Mouse (Mus musculus) MEL (cell line): ENCODE data around the gene Eef1a1. TPM values are rescaled to one million over a fixed set of nuclear protein-coding genes. Genes with fewer than 3 reads are reported as not detected.
A peak's percentile ranks its signal among the peaks of the same experiment; 100 is the strongest.
"Not testable (repeated sequence)": the region's sequence is repeated elsewhere in the genome, so short reads cannot be mapped to it uniquely, and the experiment has no call there.

Experiments used
- DNase-seq: peaks from one replicate; pipeline ENCODE4 v3.0.0; 2011; ENCODE audit warnings: low read depth, low spot score
- H3K27ac ChIP-seq: 2 replicates; pipeline ENCODE4 v1.5.1; 2012; ENCODE audit warnings: low read depth, mild to moderate bottlenecking, control low read depth, low read length, moderate library complexity; ENCODE audit not compliant: control insufficient read depth
- H3K27me3 ChIP-seq, 2 experiments: fragments of 150-350 bp in 1 of 2; sonication (generic) in 1 of 2; 2 replicates each; pipeline ENCODE4 v1.6.1; 2012; ENCODE audit warnings: low read length in 2 of 2, mild to moderate bottlenecking in 2 of 2, improper control_type of control experiment in 1 of 2, moderate library complexity in 1 of 2; ENCODE audit not compliant: insufficient read depth in 2 of 2, control insufficient read depth in 1 of 2
- H3K36me3 ChIP-seq, 2 experiments: 2 replicates each; pipeline ENCODE4 v1.6.1; 2012 to 2014; ENCODE audit warnings: low read length in 2 of 2, improper control_type of control experiment in 1 of 2, inconsistent platforms in 1 of 2, mild to moderate bottlenecking in 1 of 2; ENCODE audit not compliant: insufficient read depth in 2 of 2, control insufficient read depth in 1 of 2
- H3K4me1 ChIP-seq, 2 experiments: fragments of 150-350 bp in 1 of 2; sonication (generic) in 1 of 2; 2 replicates each; pipeline ENCODE4 v1.6.1; 2012; ENCODE audit warnings: low read length in 2 of 2, improper control_type of control experiment in 1 of 2, mild to moderate bottlenecking in 1 of 2; ENCODE audit not compliant: insufficient read depth in 2 of 2, control insufficient read depth in 1 of 2
- H3K4me3 ChIP-seq, 2 experiments: fragments of 150-350 bp in 1 of 2; sonication (generic) in 1 of 2; 2 replicates each; pipeline ENCODE4 v1.5.1; 2012; ENCODE audit warnings: low read depth in 2 of 2, low read length in 2 of 2, mild to moderate bottlenecking in 2 of 2, moderate library complexity in 2 of 2, control low read depth in 1 of 2, improper control_type of control experiment in 1 of 2; ENCODE audit not compliant: control insufficient read depth in 1 of 2, insufficient read depth in 1 of 2
- H3K79me2 ChIP-seq: 2 replicates; pipeline ENCODE4 v1.6.1; 2012; ENCODE audit warnings: mild to moderate bottlenecking, low read length, moderate library complexity; ENCODE audit not compliant: control insufficient read depth, poor library complexity, insufficient read depth
- H3K9ac ChIP-seq: 2 replicates; pipeline ENCODE4 v1.6.1; 2012; ENCODE audit warnings: low read depth, mild to moderate bottlenecking, control low read depth, low read length, moderate library complexity; ENCODE audit not compliant: control insufficient read depth, poor library complexity, severe bottlenecking
- H3K9me3 ChIP-seq: fragments of 150-350 bp; sonication (generic); replicated peaks from 2 replicates; pipeline ENCODE4 v1.6.1; 2012; ENCODE audit warnings: mild to moderate bottlenecking, low read length, improper control_type of control experiment, moderate library complexity; ENCODE audit not compliant: insufficient read depth
- BHLHE40 ChIP-seq: IDR thresholded peaks from 2 replicates; pipeline ENCODE4 v1.6.1; 2012; ENCODE audit warnings: low read depth, mild to moderate bottlenecking, inconsistent platforms, low read length, improper control_type of control experiment, borderline replicate concordance
- CHD1 ChIP-seq: IDR thresholded peaks from 2 replicates; pipeline ENCODE4 v1.6.1; 2012; ENCODE audit warnings: low read depth, mild to moderate bottlenecking, inconsistent platforms, low read length, improper control_type of control experiment
- CHD2 ChIP-seq: IDR thresholded peaks from 2 replicates; pipeline ENCODE4 v1.6.1; 2011; ENCODE audit warnings: low read length, improper control_type of control experiment
- CTCF ChIP-seq, 3 experiments: IDR thresholded peaks in 2 of 3; conservative IDR thresholded peaks in 1 of 3; 2 replicates each; pipeline ENCODE4 v1.5.1; 2011 to 2012; ENCODE audit warnings: low read length in 3 of 3, low read depth in 2 of 3, mild to moderate bottlenecking in 2 of 3, improper control_type of control experiment in 1 of 3, inconsistent platforms in 1 of 3, mixed read lengths in 1 of 3, moderate library complexity in 1 of 3; ENCODE audit not compliant: control insufficient read depth in 1 of 3, insufficient read depth in 1 of 3, poor library complexity in 1 of 3, severe bottlenecking in 1 of 3
- E2F4 ChIP-seq: IDR thresholded peaks from 2 replicates; pipeline ENCODE4 v1.6.1; 2011; ENCODE audit warnings: low read depth, low read length, improper control_type of control experiment, borderline replicate concordance
- ELF1 ChIP-seq: IDR thresholded peaks from 2 replicates; pipeline ENCODE4 v1.6.1; 2014; ENCODE audit warnings: low read depth, mild to moderate bottlenecking, inconsistent platforms, low read length, improper control_type of control experiment, moderate library complexity
- EP300 ChIP-seq, 2 experiments: IDR thresholded peaks; 2 replicates each; pipeline ENCODE4 v1.6.1; 2011; ENCODE audit warnings: improper control_type of control experiment in 2 of 2, low read length in 2 of 2, low read depth in 1 of 2, mild to moderate bottlenecking in 1 of 2
- ETS1 ChIP-seq: IDR thresholded peaks from 2 replicates; pipeline ENCODE4 v1.6.1; 2012; ENCODE audit warnings: low read depth, mild to moderate bottlenecking, inconsistent platforms, low read length, improper control_type of control experiment, moderate library complexity
- GABPA ChIP-seq: IDR thresholded peaks from 2 replicates; pipeline ENCODE4 v1.6.1; 2012; ENCODE audit warnings: low read depth, mild to moderate bottlenecking, inconsistent platforms, low read length, improper control_type of control experiment, moderate library complexity
- GATA1 ChIP-seq: IDR thresholded peaks from 2 replicates; pipeline ENCODE4 v1.6.1; 2011; ENCODE audit warnings: low read depth, low read length, improper control_type of control experiment
- HCFC1 ChIP-seq: IDR thresholded peaks from 2 replicates; pipeline ENCODE4 v1.6.1; 2012; ENCODE audit warnings: low read depth, mild to moderate bottlenecking, inconsistent platforms, low read length, improper control_type of control experiment, moderate library complexity
- MYB ChIP-seq: IDR thresholded peaks from 2 replicates; pipeline ENCODE4 v1.6.1; 2011; ENCODE audit warnings: mild to moderate bottlenecking, low read depth, low read length, improper control_type of control experiment
- MYC ChIP-seq: IDR thresholded peaks from 2 replicates; pipeline ENCODE4 v1.6.1; 2011; ENCODE audit warnings: low read depth, mild to moderate bottlenecking, low read length, improper control_type of control experiment, moderate library complexity
- POLR2A ChIP-seq, 2 experiments: IDR thresholded peaks; 2 replicates each; pipeline ENCODE4 v1.6.1; 2011 to 2012; ENCODE audit warnings: low read length in 2 of 2, mild to moderate bottlenecking in 2 of 2, control low read depth in 1 of 2, improper control_type of control experiment in 1 of 2, low read depth in 1 of 2, moderate library complexity in 1 of 2; ENCODE audit not compliant: control insufficient read depth in 1 of 2, insufficient read depth in 1 of 2, poor library complexity in 1 of 2
- RAD21 ChIP-seq: IDR thresholded peaks from 2 replicates; pipeline ENCODE4 v1.6.1; 2011; ENCODE audit warnings: mild to moderate bottlenecking, low read depth, low read length, improper control_type of control experiment
- SIN3A ChIP-seq: IDR thresholded peaks from 2 replicates; pipeline ENCODE4 v1.6.1; 2012; ENCODE audit warnings: low read length, improper control_type of control experiment, inconsistent platforms
- SMC3 ChIP-seq: IDR thresholded peaks from 2 replicates; pipeline ENCODE4 v1.6.1; 2011; ENCODE audit warnings: low read depth, low read length, improper control_type of control experiment
- TBP ChIP-seq: IDR thresholded peaks from 2 replicates; pipeline ENCODE4 v1.8.0; 2011; ENCODE audit warnings: low read depth, low read length, improper control_type of control experiment
- TCF12 ChIP-seq: IDR thresholded peaks from 2 replicates; pipeline ENCODE4 v1.6.1; 2014; ENCODE audit warnings: low read depth, mild to moderate bottlenecking, inconsistent platforms, low read length, improper control_type of control experiment, moderate library complexity
- UBTF ChIP-seq: IDR thresholded peaks from 2 replicates; pipeline ENCODE4 v1.6.1; 2012; ENCODE audit warnings: low read depth, mild to moderate bottlenecking, inconsistent platforms, low read length, improper control_type of control experiment, moderate library complexity, borderline replicate concordance; ENCODE audit not compliant: insufficient read depth
- USF2 ChIP-seq, 2 experiments: IDR thresholded peaks; 2 replicates each; pipeline ENCODE4 v1.6.1; 2011 to 2012; ENCODE audit warnings: improper control_type of control experiment in 2 of 2, low read length in 2 of 2, borderline replicate concordance in 1 of 2, inconsistent platforms in 1 of 2, low read depth in 1 of 2, mild to moderate bottlenecking in 1 of 2; ENCODE audit not compliant: insufficient read depth in 1 of 2
- ZC3H11A ChIP-seq: IDR thresholded peaks from 2 replicates; pipeline ENCODE4 v1.6.1; 2012; ENCODE audit warnings: low read depth, mild to moderate bottlenecking, inconsistent platforms, low read length, improper control_type of control experiment
- ZMIZ1 ChIP-seq: IDR thresholded peaks from 2 replicates; pipeline ENCODE4 v1.6.1; 2012; ENCODE audit warnings: low read depth, mild to moderate bottlenecking, inconsistent platforms, low read length, improper control_type of control experiment, moderate library complexity
- ZNF384 ChIP-seq: IDR thresholded peaks from 2 replicates; pipeline ENCODE4 v1.6.1; 2012; ENCODE audit warnings: low read depth, mild to moderate bottlenecking, inconsistent platforms, low read length, improper control_type of control experiment
- polyA plus RNA-seq, 2 experiments: library from polyadenylated mRNA; stranded (reverse) in 1 of 2; unstranded in 1 of 2; fragments of >175 nt in 1 of 2; fragments of >200 nt in 1 of 2; gene quantifications; 2 replicates each; pipeline versions ENCODE4 v1.2.1 to v1.2.4; 2012; ENCODE audit warnings: low replicate concordance in 2 of 2, low read depth in 1 of 2; ENCODE audit not compliant: insufficient read length in 2 of 2, insufficient read depth in 1 of 2, missing spikeins in 1 of 2
- total RNA-seq: library from RNA; depleted of rRNA; stranded (reverse); fragments of 300-350 nt; gene quantifications from 2 replicates; pipeline ENCODE4 v1.2.3, GENCODE M21; 2012

Gene Eef1a1
- total and polyA plus RNA-seq, 3 experiments, result 11,701 to 60,504 (median 13,182) TPM

DNA sequence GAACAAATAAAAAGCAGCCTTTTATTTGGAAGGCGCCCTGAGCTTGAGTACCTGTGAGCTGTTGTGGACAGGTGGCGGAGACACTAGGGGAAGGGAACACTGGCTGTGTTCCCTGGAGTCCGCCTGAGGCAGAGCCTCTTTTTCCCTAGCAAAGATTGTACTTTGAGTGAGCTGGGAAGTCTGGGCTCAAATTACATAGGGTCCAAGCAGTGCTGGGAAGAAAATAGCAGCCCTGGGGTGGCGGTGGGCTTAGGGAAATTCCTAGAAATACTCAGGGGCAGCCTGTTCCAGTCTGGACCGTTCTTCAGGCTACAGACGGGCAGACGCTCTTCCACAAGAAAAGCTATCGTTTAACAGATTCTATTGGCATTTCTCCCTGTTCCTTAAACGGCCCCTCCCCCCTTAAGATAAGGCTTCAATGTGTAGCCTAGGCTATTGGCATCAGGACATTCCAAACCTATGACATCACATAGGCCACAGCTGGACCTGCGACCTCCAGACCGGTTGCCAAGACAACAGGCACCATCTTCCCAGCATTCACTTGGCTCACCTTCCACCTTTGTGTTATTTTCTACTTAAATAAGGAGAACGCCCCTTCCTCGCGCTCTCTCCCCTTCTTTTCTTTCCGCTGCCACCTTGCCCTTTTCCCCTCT is 31.3 kb upstream of the Eef1a1 start:
- Histone ChIP-seq H3K27ac (no peak overlapping the region), H3K9me3 (no peaks in the 10 kb centered on the region), H3K36me3 (peaks cover 0 to 5% of the 10 kb centered on the region in 2 experiments; a peak in 2 of 4 replicates), H3K4me1 (peaks cover 2 to 11% of the 10 kb centered on the region in 2 experiments; a peak in 3 of 4 replicates), H3K79me2 (no peaks in the 10 kb centered on the region; the same call in 1 of the 2 replicates), H3K4me3 (peak overlapping the region; percentile 53 to 58), H3K27me3 (no peaks in the 10 kb centered on the region), H3K9ac (peak overlapping the region; percentile 60)
- no peak for TF ChIP-seq CTCF (IDR thresholded peaks at IDR 0.05 in 2 of 3, conservative IDR thresholded peaks at IDR 0.05 in 1 of 3; ENCODE audit: control insufficient read depth in 1 of 3, insufficient read depth in 1 of 3, low read depth in 2 of 3, low read length in 3 of 3, poor library complexity in 1 of 3, severe bottlenecking in 1 of 3)
- no peak for TF ChIP-seq E2F4
- TF ChIP-seq USF2 (IDR thresholded peaks at IDR 0.05; ENCODE audit: borderline replicate concordance in 1 of 2, insufficient read depth in 1 of 2, low read depth in 1 of 2, low read length in 2 of 2), result no peak
- no peak for TF ChIP-seq GABPA
- no peak for TF ChIP-seq CHD2
- no peak for TF ChIP-seq ELF1
- TF ChIP-seq ZNF384, result no peak
- DNase-seq, result peak; percentile 25

DNA sequence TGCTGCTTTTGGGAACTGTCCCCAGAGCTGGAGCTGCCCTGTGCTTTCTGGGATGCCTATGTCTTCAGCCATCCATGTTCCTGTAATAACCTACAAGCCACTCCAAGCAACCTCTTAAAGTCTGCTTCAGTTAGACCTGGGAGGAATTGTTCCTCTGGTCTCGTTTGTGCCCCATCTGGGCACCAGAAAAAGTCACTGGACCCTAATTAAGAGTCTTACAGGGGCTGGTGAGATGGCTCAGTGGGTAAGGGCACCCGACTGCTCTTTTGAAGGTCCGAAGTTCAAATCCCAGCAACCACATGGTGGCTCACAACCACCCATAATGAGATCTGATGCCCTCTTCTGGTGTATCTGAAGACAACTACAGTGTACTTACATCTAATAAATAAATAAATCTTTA is 28.3 kb upstream of the Eef1a1 start:
- not testable (repeated sequence) for H3K27me3 ChIP-seq, H3K79me2 ChIP-seq, H3K9me3 ChIP-seq, DNase-seq, H3K4me3 ChIP-seq, H3K9ac ChIP-seq, H3K27ac ChIP-seq, H3K36me3 ChIP-seq
- peaks cover 2 to 11% of the 10 kb centered on the region in 2 experiments; a peak in 3 of 4 replicates for H3K4me1 ChIP-seq
- TF ChIP-seq SMC3, result peak; percentile 9; the same call in 1 of the 2 replicates
- peak; percentile 93 for TF ChIP-seq TBP

DNA sequence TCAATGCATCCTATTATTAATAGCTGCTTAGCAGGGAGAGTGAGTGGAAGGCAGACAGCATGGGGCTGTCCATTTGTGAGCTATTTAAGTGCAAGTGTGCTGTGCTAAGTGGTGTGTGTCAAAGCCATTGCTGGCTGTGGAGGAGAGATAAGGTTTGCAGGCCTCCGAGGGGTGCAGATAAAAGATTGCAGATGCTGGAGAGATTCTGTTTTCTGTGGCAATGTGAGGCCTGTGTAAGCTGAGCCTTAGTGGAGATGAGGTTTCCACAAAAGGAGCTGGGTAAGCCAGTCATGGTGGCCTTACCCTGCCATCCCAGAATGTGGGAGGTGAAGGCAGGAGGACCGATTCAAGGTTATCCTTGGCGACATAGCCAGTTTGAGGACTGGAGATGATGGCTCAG is 27.2 kb upstream of the Eef1a1 start:
- Histone ChIP-seq H3K9me3 (no peaks in the 10 kb centered on the region), H3K4me3 (no peak overlapping the region), H3K27ac (no peak overlapping the region), H3K27me3 (0 out of 4 replicates have a peak, but pooled peaks cover 0 to 1% of the 10 kb centered on the region in 2 experiments), H3K79me2 (no peaks in the 10 kb centered on the region; the same call in 1 of the 2 replicates), H3K36me3 (peaks cover 0 to 5% of the 10 kb centered on the region in 2 experiments; a peak in 2 of 4 replicates), H3K9ac (no peak overlapping the region), H3K4me1 (peaks cover 2 to 11% of the 10 kb centered on the region in 2 experiments; a peak in 3 of 4 replicates)
- DNase-seq, result peak; percentile 69
- TF ChIP-seq TCF12, result peak; percentile 98
- TF ChIP-seq USF2 (IDR thresholded peaks at IDR 0.05; ENCODE audit: borderline replicate concordance in 1 of 2, insufficient read depth in 1 of 2, low read depth in 1 of 2, low read length in 2 of 2), result no peak
- TF ChIP-seq GATA1, result peak; percentile 97
- no peak for TF ChIP-seq ZC3H11A
- TF ChIP-seq CHD2, result no peak
- TF ChIP-seq MYB, result no peak
- TF ChIP-seq ZMIZ1, result no peak
- TF ChIP-seq POLR2A (IDR thresholded peaks at IDR 0.05; ENCODE audit: control insufficient read depth in 1 of 2, insufficient read depth in 1 of 2, low read depth in 1 of 2, low read length in 2 of 2, poor library complexity in 1 of 2), result no peak
- no peak for TF ChIP-seq CHD1
- no peak for TF ChIP-seq GABPA
- peak; percentile 63 for TF ChIP-seq BHLHE40
- no peak for TF ChIP-seq MYC
- TF ChIP-seq ETS1, result peak; percentile 84
- TF ChIP-seq EP300 (IDR thresholded peaks at IDR 0.05; ENCODE audit: low read depth in 1 of 2, low read length in 2 of 2), result peak; percentile 91 to 92
- 0 out of 2 replicates have a peak, but pooled peaks have one; percentile 49 for TF ChIP-seq HCFC1
- peak; percentile 17; the same call in 1 of the 2 replicates for TF ChIP-seq ZNF384
- peak; percentile 64 for TF ChIP-seq SIN3A
- TF ChIP-seq RAD21, result no peak
- TF ChIP-seq UBTF, result no peak
